Mouse (Mus musculus): Measurements from ENCODE around the gene Arl3.

GRCm38 (mm10) chr19:46508738-46509137 is 64.3 kb downstream of the Arl3 start:
- TF ChIP-seq POLR2A (IDR thresholded peaks at IDR 0.05; ENCODE audit: control insufficient read depth, extremely low read depth, insufficient read depth, low read length, poor library complexity), result no peak
- no peak for TF ChIP-seq CTCF (IDR thresholded peaks at IDR 0.05; ENCODE audit: borderline replicate concordance, control insufficient read depth, extremely low read depth, insufficient read depth, low read length, poor library complexity)

Measured in thymus, adult 2 months (tissue).